Mouse (Mus musculus) large intestine, adult 2 months (tissue): Measurements from ENCODE around the gene Rbm26. TPM values are rescaled to one million over a fixed set of nuclear protein-coding genes. Genes with fewer than 3 reads are reported as not detected.

ENCODE experiments used
- DNase-seq: peaks from one replicate; pipeline ENCODE4 v3.0.0-alpha.2; 2012; ENCODE audit warnings: low read depth, low spot score
- WGBS: fragments of 180-500 bp; shearing (Covaris S2); methylation state at CpG from one replicate; pipeline ENCODE4 v1.1.7; 2018; 5-methylcytosine and 5-hydroxymethylcytosine counted together
- polyA plus RNA-seq: library from polyadenylated mRNA; depleted of rRNA; stranded (reverse); fragments of >200 nt; gene quantifications from 2 replicates; pipeline ENCODE4 v1.2.3, GENCODE M21; 2012; rRNA removed

Rbm26 gene
- polyA plus RNA-seq, 1 experiment: 4.9 TPM

- 79% methylated on average over 7 of the region's 7 CpGs for WGBS
- DNase-seq: no peak
Observed at GRCm38 (mm10) chr14:105098861-105099260, 78.3 kb downstream of the Rbm26 start.

DNA sequence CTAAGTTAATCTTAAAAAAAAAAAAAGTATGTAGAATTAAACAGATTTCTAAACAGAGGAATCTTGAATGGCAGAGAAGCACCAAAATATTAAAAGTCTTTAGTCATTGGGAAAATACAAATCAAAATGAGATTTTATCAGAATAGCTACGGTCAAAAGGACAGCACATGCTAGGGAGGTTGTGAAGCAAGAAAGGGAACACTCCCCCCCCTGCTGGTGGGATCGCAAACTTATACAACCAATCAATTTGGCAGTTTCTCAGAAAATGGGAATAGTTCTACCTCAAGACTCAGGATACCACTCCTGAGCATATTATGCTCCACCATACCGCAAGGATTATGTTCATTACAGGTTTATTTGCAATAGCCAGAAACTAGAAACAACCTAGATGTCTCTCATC lies 80.9 kb downstream of the Rbm26 start:
- WGBS: 50% methylated on average over 3 of the region's 3 CpGs
- DNase-seq: no peak

DNA sequence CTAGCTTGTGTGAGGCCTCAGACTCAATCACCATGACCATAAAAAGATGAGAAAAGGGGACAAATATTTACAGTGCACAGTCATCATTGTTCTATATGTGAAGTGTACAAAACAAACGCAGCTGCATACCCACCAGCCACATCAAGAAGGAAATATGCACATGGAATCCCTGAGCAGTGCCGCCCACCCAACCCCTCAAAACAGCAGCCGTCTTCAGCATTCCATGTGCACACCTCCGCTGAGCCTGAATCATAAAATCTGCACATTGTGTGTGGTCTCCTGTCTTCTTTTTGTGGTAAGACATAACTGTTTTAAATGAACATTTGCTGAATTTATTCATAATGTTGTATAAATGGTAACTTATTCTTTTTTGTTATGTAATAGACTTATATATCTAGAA lies 90.1 kb downstream of the Rbm26 start:
- DNase-seq: no peak
- WGBS: 60% methylated on average over 4 of the region's 4 CpGs

- DNase-seq: no peak
Observed at GRCm38 (mm10) chr14:105085332-105085993, 91.7 kb downstream of the Rbm26 start.

DNA sequence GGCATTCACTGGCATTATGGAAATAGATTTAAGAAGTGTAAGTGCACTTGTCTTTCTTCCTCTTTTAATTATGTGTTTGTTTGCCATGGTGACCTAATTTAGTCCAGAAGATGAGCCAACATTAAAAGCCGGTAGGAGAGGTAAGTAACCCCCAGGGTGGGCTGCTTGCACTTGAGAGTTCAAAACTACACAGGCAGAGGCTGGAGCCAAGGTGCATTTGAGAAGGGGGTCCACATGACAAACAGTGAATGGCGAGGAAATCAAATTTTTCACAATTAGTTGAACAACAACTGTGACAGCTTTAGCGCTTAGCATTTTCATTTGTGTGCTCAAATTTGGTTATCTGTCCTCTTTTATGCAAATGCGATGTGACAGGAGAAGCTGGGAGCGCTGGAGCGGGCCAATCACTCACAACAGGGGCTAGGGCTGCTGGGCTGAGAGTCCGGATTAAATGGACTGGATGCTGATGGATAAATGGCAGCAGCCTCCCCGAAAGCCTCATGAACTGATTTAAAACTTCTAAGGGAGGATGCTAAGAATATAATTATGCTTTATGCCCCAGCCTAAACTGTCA lies 92.3 kb downstream of the Rbm26 start:
- 60% methylated on average over 8 of the region's 8 CpGs for WGBS
- DNase-seq: no peak

More at GRCm38 (mm10) chr14:105085332-105085993, 91.7 kb downstream of the Rbm26 start:
- WGBS: 36% methylated on average over 7 of the region's 7 CpGs

- DNase-seq: no peak
- 85% methylated on average over 11 of the region's 11 CpGs for WGBS
Observed at GRCm38 (mm10) chr14:105084106-105084505, 93.0 kb downstream of the Rbm26 start.

DNA sequence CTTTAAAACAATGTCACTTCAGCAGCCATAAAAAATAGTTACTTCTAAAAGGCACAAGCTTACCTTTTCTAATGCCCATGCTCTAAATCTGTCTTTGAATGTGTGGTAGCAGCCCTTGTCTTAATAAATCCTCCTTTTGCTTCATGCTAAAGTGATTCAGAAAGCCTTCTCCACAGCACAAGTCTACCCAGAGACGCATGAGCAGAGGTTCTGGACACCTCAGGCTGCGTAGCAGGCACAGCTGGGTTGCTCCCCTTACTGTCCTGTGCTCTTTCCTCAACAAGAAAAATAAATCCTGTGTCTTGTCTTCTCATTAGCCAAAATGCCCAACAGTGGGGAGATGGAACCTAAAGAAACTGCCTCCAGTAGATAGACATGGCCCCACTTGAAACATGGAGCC lies 102.4 kb downstream of the Rbm26 start:
- no peak for DNase-seq
- 83% methylated on average over 2 of the region's 2 CpGs for WGBS

GRCm38 (mm10) chr14:105074376-105074775 lies 102.8 kb downstream of the Rbm26 start:
- DNase-seq: no peak
- WGBS: 92% methylated on average over 7 of the region's 7 CpGs

DNA sequence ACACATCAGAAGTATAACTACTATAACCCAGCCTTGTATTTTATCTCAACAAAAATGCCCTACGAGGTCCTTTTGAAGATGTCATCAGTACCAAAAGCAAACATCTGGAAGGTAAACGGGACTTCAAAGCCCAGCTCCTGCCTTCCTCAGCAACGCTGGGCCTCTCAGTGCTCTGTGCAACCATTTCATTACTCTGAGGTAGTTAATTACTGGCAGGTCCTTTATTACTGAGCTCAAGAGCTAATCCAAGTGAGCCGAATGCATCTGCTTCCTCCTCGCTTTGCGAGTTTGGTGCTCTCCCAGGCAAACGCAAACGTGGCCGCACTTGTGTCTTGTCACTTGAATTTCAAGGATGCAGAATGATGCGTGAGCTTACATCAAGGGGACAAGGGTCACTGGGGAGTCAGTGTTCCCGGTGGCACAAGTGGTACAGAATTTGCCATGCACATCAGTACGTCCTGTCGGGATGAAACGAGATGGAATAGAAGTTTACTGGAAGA lies 106.1 kb downstream of the Rbm26 start:
- no peak for DNase-seq

GRCm38 (mm10) chr14:105070258-105071009 lies 106.7 kb downstream of the Rbm26 start:
- 45% methylated on average over 11 of the region's 11 CpGs for WGBS
- no peak for DNase-seq

More for the DNA sequence above, 106.1 kb downstream of the Rbm26 start:
- WGBS: 26% methylated on average over 14 of the region's 14 CpGs

- no peak for DNase-seq
- WGBS: 87% methylated on average over 5 of the region's 5 CpGs
Observed at GRCm38 (mm10) chr14:105068060-105068459, 109.1 kb downstream of the Rbm26 start.

DNA sequence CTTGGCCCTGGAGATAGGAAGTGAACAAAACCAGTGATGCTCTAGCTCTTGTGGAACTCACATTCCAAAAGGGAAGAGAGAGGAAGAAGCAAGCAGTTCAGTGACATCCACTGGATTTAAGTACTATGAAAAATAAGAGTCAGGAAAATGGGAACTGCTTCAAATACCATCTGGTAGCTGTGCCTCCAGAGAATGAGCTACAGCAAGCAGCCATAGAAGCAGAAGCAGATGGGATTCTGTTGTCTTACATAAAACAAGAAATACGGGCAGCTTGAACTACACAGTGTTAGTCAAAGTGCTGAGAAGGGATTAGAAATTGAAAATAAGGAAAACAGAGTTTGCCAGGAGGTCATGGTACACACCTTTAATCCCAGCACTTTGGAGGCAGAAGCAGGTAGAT lies 112.9 kb downstream of the Rbm26 start:
- WGBS: 79% methylated on average over 1 of the region's 1 CpGs

DNA sequence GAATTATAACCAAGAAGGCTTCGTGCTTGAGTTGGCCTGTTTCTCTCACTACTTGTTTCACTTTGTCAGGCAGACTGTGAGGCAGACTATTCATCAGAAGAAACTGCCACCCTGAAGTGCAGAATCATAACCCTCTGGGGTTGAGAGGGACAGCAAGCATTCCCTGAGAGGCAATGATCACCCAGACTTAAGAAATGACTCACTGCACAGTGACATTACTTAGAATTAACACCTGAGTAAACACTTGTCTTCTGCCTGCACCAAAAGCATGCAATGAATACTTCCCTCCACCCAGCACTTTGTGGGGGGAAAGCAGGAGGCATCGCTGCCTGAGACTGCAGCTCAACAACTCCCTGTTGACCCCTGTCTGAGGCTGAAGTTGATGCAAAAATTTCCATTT lies 115.9 kb downstream of the Rbm26 start:
- 57% methylated on average over 2 of the region's 2 CpGs for WGBS
- no peak for DNase-seq

More for the DNA sequence above, 112.9 kb downstream of the Rbm26 start:
- no peak for DNase-seq

- no peak for DNase-seq
Observed at GRCm38 (mm10) chr14:105057934-105058333, 119.2 kb downstream of the Rbm26 start.

Other genes starting within 250 kb of the Rbm26 start
- 76.1 and 149 TPM in 2 replicates for gene Ndfip2, start 81.2 kb upstream of the Rbm26 start, polyA plus RNA-seq